Mouse (Mus musculus): ENCODE measurements around the gene Dync1i1. TPM values are rescaled to one million over a fixed set of nuclear protein-coding genes. Genes with fewer than 3 reads are reported as not detected.
A peak's percentile ranks its signal among the peaks of the same experiment; 100 is the strongest.

The Dync1i1 gene
- polyA plus RNA-seq, 1 experiment = 202 TPM

- Histone ChIP-seq H3K4me1 (ENCODE audit: control insufficient read depth, insufficient read depth, low read length) (no peaks in the 10 kb centered on the region; the same call in 1 of the 2 replicates), H3K4me3 (replicated peaks; ENCODE audit: insufficient read depth, low read depth, low read length) (no peak overlapping the region), H3K27me3 (ENCODE audit: control insufficient read depth, insufficient read depth, low read length) (no peaks in the 10 kb centered on the region), H3K27ac (ENCODE audit: insufficient read depth, low read length) (no peak overlapping the region)
- TF ChIP-seq POLR2A (IDR thresholded peaks at IDR 0.05; ENCODE audit: borderline replicate concordance, insufficient read depth, low read length) (no peak), CTCF (IDR thresholded peaks at IDR 0.05; ENCODE audit: borderline replicate concordance, insufficient read depth, low read depth, low read length) (no peak)
- WGBS = 38% methylated on average over 16 of the region's 16 CpGs
- no peak for DNase-seq
Measured at GRCm38 (mm10) chr6:5752128-5752527, 26.7 kb downstream of the Dync1i1 start.

- TF ChIP-seq POLR2A (IDR thresholded peaks at IDR 0.05; ENCODE audit: borderline replicate concordance, insufficient read depth, low read length) = no peak
- TF ChIP-seq CTCF (IDR thresholded peaks at IDR 0.05; ENCODE audit: borderline replicate concordance, insufficient read depth, low read depth, low read length) = no peak
- WGBS = 53% methylated on average over 5 of the region's 5 CpGs
Measured at GRCm38 (mm10) chr6:5752617-5753016, 27.2 kb downstream of the Dync1i1 start.

DNA sequence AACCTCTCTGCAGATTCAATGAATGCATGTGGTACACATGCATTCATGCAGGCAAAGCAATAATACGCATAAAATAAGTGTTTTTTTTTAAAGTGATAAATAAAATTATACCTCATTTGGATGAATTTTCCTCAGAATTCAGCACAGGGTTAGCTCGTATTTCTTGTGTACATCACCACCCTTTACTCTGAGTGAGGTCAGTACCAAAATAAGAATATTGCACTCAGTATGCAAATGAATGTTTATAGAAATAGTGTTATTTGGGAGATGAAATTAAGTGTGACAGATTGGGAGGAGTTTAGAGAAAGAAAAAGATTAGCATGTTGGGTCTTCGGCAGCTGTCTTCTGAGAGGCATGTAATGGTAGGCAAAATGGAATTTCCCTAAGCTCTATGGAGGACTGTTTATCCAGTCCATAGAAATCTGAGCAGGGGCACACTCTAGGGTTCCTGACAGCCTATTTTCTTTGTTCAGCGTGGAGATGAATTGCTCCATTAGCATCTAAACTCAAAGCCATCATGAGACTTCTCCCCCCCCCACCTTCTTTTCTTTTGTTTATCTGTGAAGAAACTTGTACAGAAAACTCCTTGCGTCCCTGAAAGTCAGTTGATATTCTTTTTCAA lies 31.2 kb downstream of the Dync1i1 start:
- 69% methylated on average over 5 of the region's 5 CpGs for WGBS
- no peak for DNase-seq
- Histone ChIP-seq H3K4me3 (replicated peaks; ENCODE audit: insufficient read depth, low read depth, low read length) (no peak overlapping the region), H3K27ac (ENCODE audit: insufficient read depth, low read length) (no peak overlapping the region), H3K4me1 (ENCODE audit: control insufficient read depth, insufficient read depth, low read length) (no peaks in the 10 kb centered on the region; the same call in 1 of the 2 replicates), H3K27me3 (ENCODE audit: control insufficient read depth, insufficient read depth, low read length) (no peaks in the 10 kb centered on the region)
- no peak for TF ChIP-seq CTCF (IDR thresholded peaks at IDR 0.05; ENCODE audit: borderline replicate concordance, insufficient read depth, low read depth, low read length)
- TF ChIP-seq POLR2A (IDR thresholded peaks at IDR 0.05; ENCODE audit: borderline replicate concordance, insufficient read depth, low read length) = no peak

More at GRCm38 (mm10) chr6:5752617-5753016, 27.2 kb downstream of the Dync1i1 start:
- no peak overlapping the region for H3K4me3 ChIP-seq (replicated peaks; ENCODE audit: insufficient read depth, low read depth, low read length)
- H3K27me3 ChIP-seq (ENCODE audit: control insufficient read depth, insufficient read depth, low read length) = no peaks in the 10 kb centered on the region
- no peak overlapping the region for H3K27ac ChIP-seq (ENCODE audit: insufficient read depth, low read length)
- DNase-seq = no peak
- H3K4me1 ChIP-seq (ENCODE audit: control insufficient read depth, insufficient read depth, low read length) = no peaks in the 10 kb centered on the region; the same call in 1 of the 2 replicates

DNA sequence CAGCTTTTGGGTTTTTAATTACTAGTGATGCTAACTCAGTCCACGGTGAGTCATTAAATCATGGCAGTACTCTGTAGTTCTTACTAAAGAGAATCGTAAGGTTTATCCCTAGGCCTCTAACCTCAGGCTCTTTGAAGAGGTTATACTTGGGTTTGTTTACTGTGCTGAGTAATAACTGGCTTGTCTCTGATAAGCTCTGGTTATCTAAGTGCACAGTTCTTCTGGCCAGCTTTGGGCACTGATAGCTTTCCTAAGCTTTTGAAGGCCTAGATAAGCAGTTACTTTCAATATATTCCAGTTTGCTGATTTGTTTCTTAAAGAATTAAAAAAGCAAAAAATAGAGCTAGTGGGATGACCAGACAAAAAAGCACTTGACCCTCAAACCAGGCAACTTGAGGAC lies 37.5 kb downstream of the Dync1i1 start:
- Histone ChIP-seq H3K4me3 (replicated peaks; ENCODE audit: insufficient read depth, low read depth, low read length) (no peak overlapping the region), H3K4me1 (ENCODE audit: control insufficient read depth, insufficient read depth, low read length) (no peaks in the 10 kb centered on the region), H3K27ac (ENCODE audit: insufficient read depth, low read length) (no peak overlapping the region), H3K27me3 (ENCODE audit: control insufficient read depth, insufficient read depth, low read length) (no peaks in the 10 kb centered on the region)
- TF ChIP-seq POLR2A (IDR thresholded peaks at IDR 0.05; ENCODE audit: borderline replicate concordance, insufficient read depth, low read length) (no peak), CTCF (IDR thresholded peaks at IDR 0.05; ENCODE audit: borderline replicate concordance, insufficient read depth, low read depth, low read length) (no peak)
- 87% methylated on average over 2 of the region's 2 CpGs for WGBS
- no peak for DNase-seq

GRCm38 (mm10) chr6:5768576-5768975 lies 43.1 kb downstream of the Dync1i1 start:
- no peaks in the 10 kb centered on the region for H3K4me1 ChIP-seq (ENCODE audit: control insufficient read depth, insufficient read depth, low read length)
- no peak overlapping the region for H3K27ac ChIP-seq (ENCODE audit: insufficient read depth, low read length)
- 13% methylated on average over 1 of the region's 1 CpGs for WGBS

GRCm38 (mm10) chr6:5770283-5770682 lies 44.8 kb downstream of the Dync1i1 start:
- Histone ChIP-seq H3K27me3 (ENCODE audit: control insufficient read depth, insufficient read depth, low read length) (no peaks in the 10 kb centered on the region), H3K4me1 (ENCODE audit: control insufficient read depth, insufficient read depth, low read length) (no peaks in the 10 kb centered on the region), H3K4me3 (replicated peaks; ENCODE audit: insufficient read depth, low read depth, low read length) (no peak overlapping the region), H3K27ac (ENCODE audit: insufficient read depth, low read length) (no peak overlapping the region)
- no peak for DNase-seq
- no peak for TF ChIP-seq POLR2A (IDR thresholded peaks at IDR 0.05; ENCODE audit: borderline replicate concordance, insufficient read depth, low read length)
- TF ChIP-seq CTCF (IDR thresholded peaks at IDR 0.05; ENCODE audit: borderline replicate concordance, insufficient read depth, low read depth, low read length) = no peak
- WGBS = 96% methylated on average over 4 of the region's 4 CpGs

More at GRCm38 (mm10) chr6:5768576-5768975, 43.1 kb downstream of the Dync1i1 start:
- peak; percentile 31 to 64 for DNase-seq
- TF ChIP-seq CTCF (IDR thresholded peaks at IDR 0.05; ENCODE audit: borderline replicate concordance, insufficient read depth, low read depth, low read length) (no peak), POLR2A (IDR thresholded peaks at IDR 0.05; ENCODE audit: borderline replicate concordance, insufficient read depth, low read length) (no peak)
- no peak overlapping the region for H3K4me3 ChIP-seq (replicated peaks; ENCODE audit: insufficient read depth, low read depth, low read length)
- no peaks in the 10 kb centered on the region for H3K27me3 ChIP-seq (ENCODE audit: control insufficient read depth, insufficient read depth, low read length)

DNA sequence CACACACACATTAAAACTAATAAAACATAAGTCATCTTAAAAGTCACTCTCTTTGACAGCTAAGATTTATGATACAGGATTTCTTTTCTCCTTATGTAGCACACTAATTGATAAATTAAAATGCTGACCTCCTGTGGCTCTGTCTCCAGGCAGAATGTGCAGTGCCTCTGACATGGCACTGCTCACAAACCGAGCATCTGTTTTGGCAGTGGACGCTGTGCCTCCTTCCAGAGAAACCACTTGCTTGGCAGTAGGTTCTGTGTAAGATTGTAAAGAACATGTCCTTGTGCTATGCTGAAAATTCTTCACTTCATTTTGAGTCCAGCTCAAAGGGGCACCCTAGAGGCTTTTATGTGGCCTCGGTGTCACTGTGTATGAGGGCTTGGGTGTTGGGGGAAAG lies 50.0 kb downstream of the Dync1i1 start:
- TF ChIP-seq POLR2A (IDR thresholded peaks at IDR 0.05; ENCODE audit: borderline replicate concordance, insufficient read depth, low read length) (no peak), CTCF (IDR thresholded peaks at IDR 0.05; ENCODE audit: borderline replicate concordance, insufficient read depth, low read depth, low read length) (no peak)
- no peaks in the 10 kb centered on the region for H3K27me3 ChIP-seq (ENCODE audit: control insufficient read depth, insufficient read depth, low read length)
- H3K27ac ChIP-seq (ENCODE audit: insufficient read depth, low read length) = no peak overlapping the region
- WGBS = 11% methylated on average over 3 of the region's 3 CpGs
- H3K4me1 ChIP-seq (ENCODE audit: control insufficient read depth, insufficient read depth, low read length) = no peaks in the 10 kb centered on the region
- DNase-seq = peak; percentile 45 to 66
- no peak overlapping the region for H3K4me3 ChIP-seq (replicated peaks; ENCODE audit: insufficient read depth, low read depth, low read length)

DNA sequence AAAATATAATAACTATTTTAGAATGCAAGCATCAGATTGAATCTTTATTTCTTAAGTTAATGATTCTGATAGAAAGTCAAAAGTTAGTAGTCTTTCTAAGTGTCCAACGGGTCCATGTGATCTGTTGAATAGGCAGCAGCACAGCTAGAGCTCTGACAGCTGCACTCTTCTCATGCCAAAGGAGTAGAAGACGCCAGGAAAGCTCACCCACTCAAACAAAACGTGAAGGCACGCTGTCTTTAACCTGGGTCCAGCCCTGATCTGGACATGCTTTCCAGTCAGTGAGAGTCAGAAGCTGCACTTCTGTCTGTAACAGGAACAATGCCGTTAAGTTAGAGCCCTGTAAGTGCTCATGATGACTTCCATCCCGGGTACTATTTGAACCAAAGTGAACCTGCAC lies 56.3 kb downstream of the Dync1i1 start:
- TF ChIP-seq CTCF (IDR thresholded peaks at IDR 0.05; ENCODE audit: borderline replicate concordance, insufficient read depth, low read depth, low read length) (no peak), POLR2A (IDR thresholded peaks at IDR 0.05; ENCODE audit: borderline replicate concordance, insufficient read depth, low read length) (no peak)
- Histone ChIP-seq H3K4me3 (replicated peaks; ENCODE audit: insufficient read depth, low read depth, low read length) (no peak overlapping the region), H3K4me1 (ENCODE audit: control insufficient read depth, insufficient read depth, low read length) (no peaks in the 10 kb centered on the region), H3K27me3 (ENCODE audit: control insufficient read depth, insufficient read depth, low read length) (no peaks in the 10 kb centered on the region), H3K27ac (ENCODE audit: insufficient read depth, low read length) (no peak overlapping the region)
- DNase-seq = no peak
- 23% methylated on average over 6 of the region's 6 CpGs for WGBS

All from cerebellum, adult 2 months (tissue).